Mouse (Mus musculus): ENCODE results near the gene Lypd3.

DNA sequence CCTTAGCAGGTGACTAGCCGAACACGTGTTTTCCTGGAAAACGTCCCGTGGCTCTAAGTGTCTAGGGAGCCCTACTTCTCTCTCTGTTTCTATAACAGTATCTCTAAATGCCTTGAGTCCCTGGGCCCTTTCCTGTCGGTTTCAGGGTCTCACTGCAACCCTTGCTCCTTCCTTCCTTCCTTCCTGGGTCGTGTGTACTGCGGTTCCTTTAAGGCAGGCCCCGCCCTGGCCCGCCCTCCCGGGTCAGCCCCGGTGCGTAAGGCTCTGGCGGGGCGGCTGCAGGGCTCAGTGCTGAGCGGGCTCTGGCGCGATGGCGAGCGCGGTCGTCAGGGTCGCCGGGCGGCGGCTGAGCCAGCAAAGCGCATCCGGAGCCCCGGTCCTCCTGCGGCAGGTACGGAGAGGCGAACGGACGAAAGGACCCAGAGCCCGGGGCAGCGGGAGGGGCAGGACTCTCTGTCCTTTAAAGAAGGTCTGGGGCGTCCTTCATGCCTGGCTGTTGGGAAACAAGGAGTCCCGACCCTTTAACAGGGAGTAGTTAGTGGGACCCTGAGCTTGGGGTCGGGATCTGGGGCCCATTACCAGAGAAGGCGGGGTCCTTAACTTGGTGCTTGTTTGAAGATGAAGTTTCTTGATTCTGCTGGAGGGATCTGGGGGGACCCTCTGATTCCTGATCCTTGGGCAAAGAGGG is 42.6 kb upstream of the Lypd3 start:
- TF ChIP-seq POLR2A (IDR thresholded peaks at IDR 0.05; ENCODE audit: control insufficient read depth in 1 of 2, insufficient read depth in 1 of 2, low read depth in 1 of 2, low read length in 2 of 2, poor library complexity in 1 of 2): peak; percentile 84 to 91
- TF ChIP-seq USF2 (IDR thresholded peaks at IDR 0.05; ENCODE audit: borderline replicate concordance in 1 of 2, insufficient read depth in 1 of 2, low read depth in 1 of 2, low read length in 2 of 2): no peak
- no peak for TF ChIP-seq CTCF (IDR thresholded peaks at IDR 0.05 in 2 of 3, conservative IDR thresholded peaks at IDR 0.05 in 1 of 3; ENCODE audit: control insufficient read depth in 1 of 3, insufficient read depth in 1 of 3, low read depth in 2 of 3, low read length in 3 of 3, poor library complexity in 1 of 3, severe bottlenecking in 1 of 3)
- no peak for TF ChIP-seq E2F4 (IDR thresholded peaks at IDR 0.05; ENCODE audit: borderline replicate concordance, low read depth, low read length)
- no peak for TF ChIP-seq KAT2A (conservative IDR thresholded peaks at IDR 0.05; ENCODE audit: low read depth, low read length)
- peak; percentile 47; the same call in 1 of the 2 replicates for TF ChIP-seq ELF1 (IDR thresholded peaks at IDR 0.05; ENCODE audit: low read depth, low read length)
- no peak; the same call in 1 of the 2 replicates for TF ChIP-seq MAZ (IDR thresholded peaks at IDR 0.05; ENCODE audit: low read depth, low read length)

Measured in MEL (cell line).